Mouse (Mus musculus): ENCODE results near the gene Nrap. TPM values are rescaled to one million over a fixed set of nuclear protein-coding genes. Genes with fewer than 3 reads are reported as not detected.

Nrap gene
- polyA plus RNA-seq, 1 experiment: 0.07 TPM

- H3K27me3 ChIP-seq (ENCODE audit: control insufficient read depth, insufficient read depth, low read length): no peaks in the 10 kb centered on the region
- H3K4me3 ChIP-seq (ENCODE audit: control insufficient read depth, low read depth, low read length): peak overlapping the region; percentile 80; the same call in 1 of the 2 replicates
- H3K36me3 ChIP-seq (ENCODE audit: control insufficient read depth, insufficient read depth, low read length): no peaks in the 10 kb centered on the region
- H3K27ac ChIP-seq (ENCODE audit: control insufficient read depth, insufficient read depth, low read depth, low read length): no peak overlapping the region
- TF ChIP-seq CTCF (IDR thresholded peaks at IDR 0.05; ENCODE audit: control insufficient read depth, insufficient read depth, insufficient replicate concordance, low read depth, low read length) (no peak), POLR2A (IDR thresholded peaks at IDR 0.05; ENCODE audit: control insufficient read depth, low read depth, low read length) (no peak)
- H3K4me1 ChIP-seq (ENCODE audit: control insufficient read depth, insufficient read depth, low read length): peaks cover 12% of the 10 kb centered on the region
Measured at GRCm38 (mm10) chr19:56396227-56396626, 6.4 kb upstream of the Nrap start.

DNA sequence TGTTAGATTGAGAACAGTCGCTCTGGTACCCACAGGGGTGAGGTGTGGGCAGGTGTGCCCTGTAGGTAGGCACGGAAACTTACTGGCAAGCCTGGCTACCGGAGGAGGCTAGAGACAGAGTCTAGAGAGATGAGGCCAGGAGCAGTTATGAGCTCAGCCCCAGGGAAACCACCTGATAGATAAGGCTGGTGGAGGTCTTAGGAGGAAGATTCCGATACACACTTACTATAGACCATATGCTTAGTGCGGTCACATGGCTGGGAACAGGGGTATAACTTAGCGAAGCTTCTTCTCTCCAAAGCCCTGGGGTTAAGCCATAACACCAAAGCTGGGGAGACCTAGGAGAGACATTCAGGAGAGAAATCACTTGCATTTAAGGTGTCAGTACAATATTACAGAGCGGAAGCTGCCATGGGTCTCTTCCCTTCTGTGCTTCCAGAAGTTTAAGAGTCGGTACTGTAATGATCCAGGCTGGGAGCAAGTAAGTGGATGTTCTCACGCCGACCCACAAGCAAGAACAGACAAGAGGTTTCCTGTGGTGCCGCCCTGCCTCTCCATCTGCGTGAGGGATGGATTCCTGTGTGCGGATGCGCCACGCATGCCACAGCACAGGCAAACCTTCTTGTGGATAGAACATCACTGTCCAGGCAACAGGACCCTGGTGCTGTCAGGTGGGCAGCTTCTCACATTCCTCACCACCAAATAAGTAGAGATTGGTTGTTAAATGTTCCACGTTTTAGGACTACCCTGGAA is 5.5 kb upstream of the Nrap start:
- Histone ChIP-seq H3K4me1 (ENCODE audit: control insufficient read depth, insufficient read depth, low read length) (peaks cover 10% of the 10 kb centered on the region), H3K36me3 (ENCODE audit: control insufficient read depth, insufficient read depth, low read length) (no peaks in the 10 kb centered on the region), H3K4me3 (ENCODE audit: control insufficient read depth, low read depth, low read length) (no peak overlapping the region), H3K27me3 (ENCODE audit: control insufficient read depth, insufficient read depth, low read length) (no peaks in the 10 kb centered on the region), H3K27ac (ENCODE audit: control insufficient read depth, insufficient read depth, low read depth, low read length) (no peak overlapping the region)
- TF ChIP-seq POLR2A (IDR thresholded peaks at IDR 0.05; ENCODE audit: control insufficient read depth, low read depth, low read length) (no peak), CTCF (IDR thresholded peaks at IDR 0.05; ENCODE audit: control insufficient read depth, insufficient read depth, insufficient replicate concordance, low read depth, low read length) (no peak)

- Histone ChIP-seq H3K4me3 (ENCODE audit: control insufficient read depth, low read depth, low read length) (no peak overlapping the region), H3K36me3 (ENCODE audit: control insufficient read depth, insufficient read depth, low read length) (no peaks in the 10 kb centered on the region), H3K4me1 (ENCODE audit: control insufficient read depth, insufficient read depth, low read length) (peaks cover 7% of the 10 kb centered on the region), H3K27ac (ENCODE audit: control insufficient read depth, insufficient read depth, low read depth, low read length) (no peak overlapping the region), H3K27me3 (ENCODE audit: control insufficient read depth, insufficient read depth, low read length) (no peaks in the 10 kb centered on the region)
- TF ChIP-seq CTCF (IDR thresholded peaks at IDR 0.05; ENCODE audit: control insufficient read depth, insufficient read depth, insufficient replicate concordance, low read depth, low read length) (no peak), POLR2A (IDR thresholded peaks at IDR 0.05; ENCODE audit: control insufficient read depth, low read depth, low read length) (no peak)
Measured at GRCm38 (mm10) chr19:56393311-56393866, 3.6 kb upstream of the Nrap start.

DNA sequence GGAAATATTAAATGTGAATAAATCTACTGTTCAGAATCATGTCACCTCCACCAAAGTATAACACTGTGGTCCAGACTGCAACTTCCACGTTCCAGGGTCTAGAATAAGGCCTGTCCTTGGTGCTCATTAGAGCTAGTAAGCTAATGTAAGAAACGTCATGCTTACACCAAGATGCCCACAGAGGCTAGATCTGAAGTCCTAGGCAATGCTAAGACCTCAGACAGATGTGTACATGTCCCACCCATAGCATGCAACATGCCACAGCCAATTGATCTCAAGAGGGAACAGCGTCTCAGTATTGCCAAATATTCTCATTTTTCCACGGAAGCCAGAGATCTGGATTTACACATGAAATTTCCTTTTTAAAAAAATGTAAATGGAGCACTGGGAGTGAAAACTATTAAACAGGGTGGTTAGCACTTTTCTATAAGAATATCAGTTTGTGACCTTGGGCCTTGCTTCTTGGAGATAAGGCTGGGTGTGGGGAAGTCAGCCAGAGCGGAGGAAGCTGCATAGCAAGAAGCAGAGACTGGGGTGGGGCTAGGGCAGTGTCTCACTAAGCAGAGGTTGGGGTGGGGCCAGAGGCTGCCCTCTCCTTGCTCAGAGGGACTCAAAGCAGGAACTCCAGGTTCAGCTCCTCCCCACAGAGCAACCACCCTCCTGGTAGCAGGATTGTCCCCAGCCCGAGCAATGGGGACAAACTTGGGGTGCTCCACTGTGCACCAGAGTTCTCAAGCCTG is 1.6 kb upstream of the Nrap start:
- TF ChIP-seq CTCF (IDR thresholded peaks at IDR 0.05; ENCODE audit: control insufficient read depth, insufficient read depth, insufficient replicate concordance, low read depth, low read length): no peak
- TF ChIP-seq POLR2A (IDR thresholded peaks at IDR 0.05; ENCODE audit: control insufficient read depth, low read depth, low read length): no peak

GRCm38 (mm10) chr19:56389176-56389575 is 661 bp downstream of the Nrap start:
- Histone ChIP-seq H3K27ac (ENCODE audit: control insufficient read depth, insufficient read depth, low read depth, low read length) (no peak overlapping the region), H3K4me3 (ENCODE audit: control insufficient read depth, low read depth, low read length) (no peak overlapping the region), H3K4me1 (ENCODE audit: control insufficient read depth, insufficient read depth, low read length) (no peaks in the 10 kb centered on the region), H3K27me3 (ENCODE audit: control insufficient read depth, insufficient read depth, low read length) (no peaks in the 10 kb centered on the region), H3K36me3 (ENCODE audit: control insufficient read depth, insufficient read depth, low read length) (no peaks in the 10 kb centered on the region)
- no peak for TF ChIP-seq POLR2A (IDR thresholded peaks at IDR 0.05; ENCODE audit: control insufficient read depth, low read depth, low read length)
- no peak for TF ChIP-seq CTCF (IDR thresholded peaks at IDR 0.05; ENCODE audit: control insufficient read depth, insufficient read depth, insufficient replicate concordance, low read depth, low read length)

More for the DNA sequence above, 1.6 kb upstream of the Nrap start:
- Histone ChIP-seq H3K27ac (ENCODE audit: control insufficient read depth, insufficient read depth, low read depth, low read length) (no peak overlapping the region), H3K4me1 (ENCODE audit: control insufficient read depth, insufficient read depth, low read length) (peaks cover 3% of the 10 kb centered on the region), H3K36me3 (ENCODE audit: control insufficient read depth, insufficient read depth, low read length) (no peaks in the 10 kb centered on the region), H3K4me3 (ENCODE audit: control insufficient read depth, low read depth, low read length) (no peak overlapping the region), H3K27me3 (ENCODE audit: control insufficient read depth, insufficient read depth, low read length) (no peaks in the 10 kb centered on the region)

DNA sequence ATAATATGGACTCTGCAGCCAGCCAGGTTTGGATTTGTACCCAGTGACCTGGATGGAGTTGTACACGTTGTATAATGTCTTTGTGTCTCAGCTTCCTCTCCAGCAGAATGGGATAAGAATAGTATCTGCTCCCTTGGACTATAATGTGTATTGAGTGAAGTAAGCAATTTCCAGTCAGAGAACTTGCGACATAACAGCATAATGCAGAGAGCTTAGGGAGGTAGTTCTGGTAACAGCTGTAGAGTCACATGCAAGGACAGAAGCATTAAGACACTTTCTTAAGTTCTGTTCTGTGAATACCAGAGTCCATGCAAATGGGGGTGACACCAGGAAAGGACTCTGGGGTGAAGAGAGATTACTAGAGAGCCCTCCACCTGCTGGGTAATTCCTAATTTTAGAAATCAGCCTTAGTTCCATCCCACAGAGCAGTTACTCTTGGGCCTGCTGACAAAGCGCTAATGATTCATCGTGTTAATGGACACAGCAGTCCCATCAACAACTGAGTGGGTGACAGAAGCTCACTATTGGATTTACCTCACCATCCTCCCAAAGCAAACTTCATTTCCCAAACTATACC is 2.0 kb downstream of the Nrap start:
- Histone ChIP-seq H3K27ac (ENCODE audit: control insufficient read depth, insufficient read depth, low read depth, low read length) (no peak overlapping the region), H3K36me3 (ENCODE audit: control insufficient read depth, insufficient read depth, low read length) (no peaks in the 10 kb centered on the region), H3K4me3 (ENCODE audit: control insufficient read depth, low read depth, low read length) (no peak overlapping the region), H3K4me1 (ENCODE audit: control insufficient read depth, insufficient read depth, low read length) (peaks cover 2% of the 10 kb centered on the region; the same call in 1 of the 2 replicates), H3K27me3 (ENCODE audit: control insufficient read depth, insufficient read depth, low read length) (no peaks in the 10 kb centered on the region)
- TF ChIP-seq CTCF (IDR thresholded peaks at IDR 0.05; ENCODE audit: control insufficient read depth, insufficient read depth, insufficient replicate concordance, low read depth, low read length) (no peak), POLR2A (IDR thresholded peaks at IDR 0.05; ENCODE audit: control insufficient read depth, low read depth, low read length) (no peak)

- Histone ChIP-seq H3K27me3 (ENCODE audit: control insufficient read depth, insufficient read depth, low read length) (no peaks in the 10 kb centered on the region), H3K4me3 (ENCODE audit: control insufficient read depth, low read depth, low read length) (no peak overlapping the region), H3K27ac (ENCODE audit: control insufficient read depth, insufficient read depth, low read depth, low read length) (no peak overlapping the region), H3K36me3 (ENCODE audit: control insufficient read depth, insufficient read depth, low read length) (no peaks in the 10 kb centered on the region), H3K4me1 (ENCODE audit: control insufficient read depth, insufficient read depth, low read length) (peaks cover 2% of the 10 kb centered on the region; the same call in 1 of the 2 replicates)
- TF ChIP-seq POLR2A (IDR thresholded peaks at IDR 0.05; ENCODE audit: control insufficient read depth, low read depth, low read length): no peak
Measured at GRCm38 (mm10) chr19:56386095-56386494, 3.7 kb downstream of the Nrap start.

Measured in testis, adult 2 months (tissue).